Mouse (Mus musculus): ENCODE measurements around the gene Tcf21. TPM values are rescaled to one million over a fixed set of nuclear protein-coding genes. Genes with fewer than 3 reads are reported as not detected.

Tcf21 gene
- polyA plus RNA-seq, 1 experiment from 2014 or later = 21.9 TPM

Other genes starting within 250 kb of the Tcf21 start
- 0.16 and 0.32 TPM in 2 replicates for gene Slc2a12, start 175.2 kb downstream of the Tcf21 start, polyA plus RNA-seq (2014; fragmentation: Nextera tagmentation; extraction: Ambion mirVana)
- gene Tbpl1, start 88.2 kb downstream of the Tcf21 start, polyA plus RNA-seq (2014; fragmentation: Nextera tagmentation; extraction: Ambion mirVana) = 54.0 and 61.9 TPM in 2 replicates

Data from liver, embryonic 11.5 days (tissue).